Mouse (Mus musculus) erythroblast, embryonic 14.5 days (primary cell): ENCODE results near the gene H2-T24. TPM values are rescaled to one million over a fixed set of nuclear protein-coding genes. Genes with fewer than 3 reads are reported as not detected.
"Not testable (repeated sequence)": the region's sequence is repeated elsewhere in the genome, so short reads cannot be mapped to it uniquely, and the experiment has no call there.

Experiments used
- H3K27me3 ChIP-seq: 2 replicates; pipeline ENCODE4 v1.6.1; 2012; ENCODE audit warnings: inconsistent platforms; ENCODE audit not compliant: control insufficient read depth
- H3K36me3 ChIP-seq: 2 replicates; pipeline ENCODE4 v1.6.1; 2012; ENCODE audit warnings: mild to moderate bottlenecking, inconsistent platforms; ENCODE audit not compliant: control insufficient read depth
- H3K4me1 ChIP-seq: 2 replicates; pipeline ENCODE4 v1.6.1; 2012; ENCODE audit warnings: inconsistent platforms; ENCODE audit not compliant: control insufficient read depth
- H3K4me3 ChIP-seq: replicated peaks from 2 replicates; pipeline ENCODE3; 2012; ENCODE audit warnings: moderate library complexity, mild to moderate bottlenecking, inconsistent platforms
- H3K9me3 ChIP-seq: 2 replicates; pipeline ENCODE4 v1.6.1; 2012; ENCODE audit warnings: low read length, inconsistent platforms, mixed read lengths; ENCODE audit not compliant: control insufficient read depth
- GATA1 ChIP-seq: IDR thresholded peaks from 2 replicates; pipeline ENCODE4 v1.6.1; 2012; ENCODE audit warnings: low read length, inconsistent platforms, mixed read lengths
- TAL1 ChIP-seq: IDR thresholded peaks from 3 replicates; pipeline ENCODE4 v1.6.1; 2012; ENCODE audit warnings: low read length, inconsistent platforms, mixed read lengths
- polyA plus RNA-seq: library from polyadenylated mRNA; stranded (reverse); fragments of >175 nt; gene quantifications from 2 replicates; pipeline ENCODE4 v1.2.3, GENCODE M21; 2012

The H2-T24 gene
- polyA plus RNA-seq, 1 experiment: 0.91 TPM

DNA sequence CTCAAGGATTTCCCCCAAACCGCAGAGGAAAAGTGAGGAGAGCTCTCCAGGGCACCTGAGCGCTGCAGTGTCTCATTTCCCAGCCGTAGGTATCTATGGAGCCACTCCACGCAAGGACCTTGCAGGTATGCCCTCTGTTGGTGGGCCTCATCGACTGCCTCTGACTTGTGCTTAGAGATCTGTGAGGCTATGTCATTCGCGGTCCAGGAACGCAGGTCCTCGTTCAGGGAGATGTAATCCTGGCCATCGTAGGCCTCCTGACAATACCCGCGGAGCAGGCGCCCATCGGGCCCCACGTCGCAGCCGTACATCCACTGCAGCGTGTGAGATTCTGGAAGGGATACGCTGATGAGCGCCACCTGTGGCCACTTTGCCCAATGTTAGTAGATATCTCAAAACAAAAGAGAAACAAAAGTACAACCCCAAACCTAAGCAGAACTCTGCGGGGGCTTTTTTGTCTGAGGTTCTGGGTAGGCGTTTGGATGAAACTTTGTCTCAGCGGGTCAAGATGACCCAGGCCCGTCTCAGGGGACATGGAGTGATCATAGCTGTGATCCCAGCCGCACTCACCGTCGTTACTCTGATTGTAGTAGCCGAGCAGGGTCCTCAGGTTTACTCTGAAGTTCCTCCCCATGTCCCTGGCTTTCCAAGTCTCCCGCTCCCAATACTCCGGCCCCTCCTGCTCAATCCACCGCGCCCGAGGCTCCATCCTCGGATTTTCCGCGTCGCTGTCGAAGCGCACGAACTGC is 11.4 kb upstream of the H2-T24 start:
- H3K9me3 ChIP-seq, H3K27me3 ChIP-seq: not testable (repeated sequence)
- H3K36me3 ChIP-seq: peaks cover 15% of the 10 kb centered on the region
- peaks cover 34% of the 10 kb centered on the region for H3K4me1 ChIP-seq
- peak overlapping the region; percentile 58 for H3K4me3 ChIP-seq

DNA sequence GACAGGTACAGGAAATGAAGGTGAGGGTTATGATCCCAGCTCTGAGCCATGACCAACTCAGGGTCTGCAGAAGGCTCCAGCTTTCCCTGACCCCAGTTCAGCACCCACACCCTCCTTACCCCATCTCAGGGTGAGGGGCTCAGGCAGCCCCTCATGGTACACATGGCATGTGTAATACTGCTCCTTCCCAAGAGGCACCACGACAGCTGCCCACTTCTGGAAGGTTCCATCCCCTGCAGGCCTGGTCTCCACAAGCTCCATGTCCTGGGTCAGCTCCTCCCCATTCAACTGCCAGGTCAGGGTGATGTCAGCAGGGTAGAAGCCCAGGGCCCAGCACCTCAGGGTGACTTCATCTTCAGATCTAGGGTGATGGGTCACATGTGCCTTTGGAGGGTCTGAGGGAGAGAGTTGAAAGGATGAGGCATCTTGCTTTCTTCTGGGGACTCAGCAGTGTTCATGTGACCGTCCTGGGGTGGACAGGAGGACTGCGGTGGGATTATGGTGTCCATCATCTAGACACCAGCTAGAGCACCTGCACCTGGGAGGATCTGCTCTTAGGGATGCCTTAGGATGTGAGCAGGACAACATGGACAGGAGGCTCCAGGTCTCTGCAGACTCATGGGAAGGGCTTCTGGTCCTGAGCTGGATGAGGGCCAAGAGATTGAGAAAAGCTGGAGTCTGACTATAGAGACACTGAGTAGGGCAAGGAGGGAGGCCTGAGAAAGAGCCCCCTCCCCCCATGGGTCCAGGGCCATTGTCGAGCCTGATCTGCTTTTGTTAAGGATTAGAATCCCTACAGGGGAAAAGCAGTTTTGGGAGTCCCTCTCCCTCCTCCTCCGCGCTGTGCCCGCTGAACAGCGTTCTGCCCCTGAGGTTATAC is 10.6 kb upstream of the H2-T24 start:
- H3K4me1 ChIP-seq: peaks cover 40% of the 10 kb centered on the region
- peak overlapping the region; percentile 58 for H3K4me3 ChIP-seq

DNA sequence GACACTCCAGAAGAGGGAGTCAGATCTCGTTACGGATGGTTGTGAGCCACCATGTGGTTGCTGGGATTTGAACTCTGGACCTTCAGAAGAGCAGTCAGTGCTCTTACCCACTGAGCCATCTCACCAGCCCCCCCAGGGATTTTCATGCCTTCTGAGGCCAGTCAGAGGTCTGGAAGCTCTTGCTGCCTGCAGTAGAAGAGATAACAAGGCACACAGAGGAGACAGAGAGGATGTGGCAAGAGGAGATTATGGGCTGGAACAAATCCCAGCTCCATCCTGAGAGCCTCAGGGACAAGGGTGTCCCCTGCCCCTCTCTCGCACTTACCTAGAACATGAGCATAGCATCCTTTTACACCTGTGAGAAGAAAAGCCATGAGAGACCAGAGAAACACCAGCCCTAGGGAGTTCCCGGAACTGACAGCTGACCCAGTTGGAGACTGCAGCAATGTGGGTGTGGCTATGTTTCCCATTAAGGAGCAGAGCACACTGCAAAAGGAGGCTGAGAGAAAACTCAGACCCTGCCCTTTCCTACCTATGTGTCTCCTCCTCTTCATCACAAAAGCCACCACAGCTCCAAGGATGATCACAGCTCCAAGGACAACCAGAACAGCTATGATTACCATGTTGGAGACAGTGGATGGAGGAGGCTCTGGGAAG is 9.8 kb upstream of the H2-T24 start:
- H3K27me3 ChIP-seq, H3K9me3 ChIP-seq, H3K4me3 ChIP-seq: not testable (repeated sequence)
- Histone ChIP-seq H3K4me1 (peaks cover 42% of the 10 kb centered on the region), H3K36me3 (peaks cover 24% of the 10 kb centered on the region)

More for the DNA sequence above, 10.6 kb upstream of the H2-T24 start:
- H3K27me3 ChIP-seq, H3K9me3 ChIP-seq: not testable (repeated sequence)
- peaks cover 22% of the 10 kb centered on the region for H3K36me3 ChIP-seq

DNA sequence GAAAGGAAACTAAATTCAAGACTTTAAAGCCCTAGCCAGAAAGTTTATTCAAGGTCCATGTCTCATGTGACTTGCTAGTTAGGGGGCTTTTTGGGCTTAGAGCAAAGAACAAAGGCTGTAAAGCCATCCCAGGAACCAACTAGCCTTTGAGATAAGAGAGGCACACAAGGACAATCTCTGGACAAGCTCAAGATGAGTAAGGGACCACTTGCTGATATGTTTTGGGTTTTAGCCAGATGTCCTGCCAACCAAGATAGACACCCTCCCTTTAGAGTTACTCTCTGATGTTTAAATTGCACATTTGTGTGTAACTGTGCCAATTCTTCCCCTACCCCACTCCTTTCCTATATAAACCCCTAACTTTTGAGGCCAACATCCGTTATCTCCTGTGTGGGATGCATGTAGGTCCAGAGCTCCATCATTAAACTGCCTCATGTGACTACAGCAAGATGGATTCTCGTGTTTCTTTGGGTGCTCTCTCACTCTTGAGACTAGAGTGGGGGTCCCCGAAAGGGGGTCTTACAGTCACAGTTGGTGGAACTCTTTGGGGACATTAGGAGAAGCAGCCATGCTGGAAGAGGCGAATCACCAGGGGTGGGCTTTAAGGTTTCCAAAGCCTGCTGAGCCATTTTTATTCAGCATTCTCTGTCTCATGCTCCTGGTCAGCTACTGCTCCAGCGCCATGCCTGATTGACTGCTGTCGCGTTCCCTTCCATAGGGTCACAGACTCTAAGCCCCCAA is 8.7 kb upstream of the H2-T24 start:
- peaks cover 49% of the 10 kb centered on the region for H3K4me1 ChIP-seq
- no peak overlapping the region for H3K4me3 ChIP-seq
- no peaks in the 10 kb centered on the region; the same call in 1 of the 2 replicates for H3K9me3 ChIP-seq
- TF ChIP-seq GATA1 (no peak), TAL1 (no peak)
- H3K36me3 ChIP-seq: peaks cover 31% of the 10 kb centered on the region
- no peaks in the 10 kb centered on the region for H3K27me3 ChIP-seq

DNA sequence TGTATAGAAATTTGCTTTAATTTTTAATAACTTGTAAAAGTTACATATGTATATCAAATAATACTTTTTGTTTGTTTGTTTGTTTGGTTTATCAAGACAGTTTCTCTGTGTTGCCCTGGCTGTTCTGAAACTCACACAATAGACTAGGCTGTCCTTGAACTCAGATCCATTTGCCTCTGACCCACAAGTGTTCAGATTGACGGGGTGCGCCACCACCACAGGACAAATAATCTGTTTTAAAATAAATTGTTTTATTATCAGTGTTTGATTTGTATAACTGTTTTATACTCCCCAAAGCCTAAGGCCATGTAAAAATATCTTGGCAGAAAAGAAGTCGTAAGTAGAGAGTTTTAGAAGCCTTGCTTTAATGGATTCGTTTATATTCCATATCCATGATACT is 7.3 kb upstream of the H2-T24 start:
- Histone ChIP-seq H3K27me3 (no peaks in the 10 kb centered on the region), H3K36me3 (peaks cover 37% of the 10 kb centered on the region), H3K9me3 (no peaks in the 10 kb centered on the region; the same call in 1 of the 2 replicates), H3K4me3 (no peak overlapping the region), H3K4me1 (peaks cover 61% of the 10 kb centered on the region)
- TF ChIP-seq TAL1 (no peak), GATA1 (no peak)

DNA sequence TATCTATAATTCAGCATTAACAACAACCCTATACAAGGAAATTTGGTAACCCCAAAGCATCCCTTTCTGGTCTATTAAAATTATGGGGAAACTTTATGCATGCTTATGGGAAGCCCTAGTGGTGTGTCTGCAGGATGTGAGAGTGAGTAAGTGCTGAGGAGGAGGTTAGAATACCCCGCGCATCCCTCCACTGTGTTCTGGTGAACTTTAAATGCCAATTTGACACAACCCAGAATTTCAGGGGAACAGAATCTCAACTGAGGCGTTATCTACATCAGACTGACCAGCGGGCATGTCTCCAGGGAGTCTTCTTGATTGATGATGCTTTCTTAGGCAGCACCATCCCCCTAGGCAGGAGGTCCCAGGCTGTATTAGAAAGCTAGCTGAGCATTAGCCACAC is 5.5 kb upstream of the H2-T24 start:
- H3K4me3 ChIP-seq: no peak overlapping the region
- peaks cover 68% of the 10 kb centered on the region for H3K4me1 ChIP-seq
- TF ChIP-seq GATA1 (no peak), TAL1 (no peak)
- peaks cover 42% of the 10 kb centered on the region for H3K36me3 ChIP-seq
- H3K9me3 ChIP-seq: no peaks in the 10 kb centered on the region; the same call in 1 of the 2 replicates
- H3K27me3 ChIP-seq: no peaks in the 10 kb centered on the region

DNA sequence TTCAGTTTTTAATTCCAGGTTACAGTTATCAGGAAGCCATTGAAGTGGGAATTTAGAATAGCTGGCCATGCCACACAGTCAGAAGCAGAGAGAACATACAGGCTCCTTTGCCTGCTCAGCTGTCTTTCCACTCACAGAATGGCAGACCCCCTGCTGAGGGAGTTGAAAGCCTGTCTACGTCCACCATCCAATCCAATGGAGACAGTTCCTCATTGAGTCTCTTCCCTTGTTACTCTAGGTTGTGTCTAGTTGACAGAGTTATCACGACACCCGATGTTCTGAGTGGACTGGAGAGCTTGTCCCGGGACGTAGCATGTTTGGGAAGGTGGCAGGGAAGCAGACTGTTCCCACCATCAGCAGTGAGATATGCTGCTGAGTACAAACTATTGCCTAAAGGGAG is 4.8 kb upstream of the H2-T24 start:
- H3K36me3 ChIP-seq: peaks cover 42% of the 10 kb centered on the region
- no peak overlapping the region for H3K4me3 ChIP-seq
- no peak for TF ChIP-seq TAL1
- TF ChIP-seq GATA1: no peak
- H3K9me3 ChIP-seq: no peaks in the 10 kb centered on the region; the same call in 1 of the 2 replicates
- peaks cover 69% of the 10 kb centered on the region for H3K4me1 ChIP-seq
- no peaks in the 10 kb centered on the region for H3K27me3 ChIP-seq

DNA sequence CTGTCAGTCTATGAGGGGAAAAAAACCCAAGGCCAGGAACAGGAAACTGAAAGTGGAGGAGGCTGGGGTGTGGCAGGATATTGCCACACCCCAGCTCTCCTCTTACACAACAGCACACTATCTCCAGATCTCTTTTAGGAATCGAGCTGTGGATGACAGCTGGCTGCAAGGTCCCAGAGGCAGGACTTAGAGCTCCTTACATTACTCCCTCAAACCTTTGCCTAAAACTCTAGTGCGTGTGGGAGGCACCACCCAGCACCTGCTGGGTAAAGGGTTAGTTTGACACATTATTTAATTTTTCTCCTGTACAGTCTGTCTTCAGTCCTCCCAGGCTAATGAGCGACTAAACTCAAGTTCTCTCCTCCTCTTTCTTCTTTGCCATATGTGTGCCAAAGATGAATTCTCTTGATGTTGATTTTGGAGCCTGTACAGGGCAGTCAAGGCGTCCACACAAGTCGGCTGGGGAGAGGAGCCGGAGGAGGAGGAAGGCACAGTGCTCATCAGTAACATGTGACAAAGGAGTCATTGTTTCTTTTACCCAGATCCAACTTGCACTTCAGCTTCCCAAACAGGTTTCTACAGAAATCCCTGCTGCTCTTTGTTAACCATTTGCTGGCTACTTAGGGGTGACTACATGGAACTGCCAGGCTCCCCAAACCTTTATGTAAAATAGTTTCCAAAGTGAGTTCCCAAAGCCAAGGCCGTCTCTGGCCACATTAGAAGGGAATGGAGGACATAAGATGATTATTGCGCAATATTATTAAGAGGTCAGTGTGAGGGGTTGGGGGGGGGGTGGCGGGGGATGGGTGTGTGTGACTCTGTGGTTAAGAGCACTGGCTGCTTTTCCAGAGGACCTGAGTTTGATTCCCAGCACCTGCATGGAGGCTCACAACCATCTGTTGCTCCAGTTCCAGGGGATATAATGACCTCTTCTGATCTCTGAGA is 3.6 kb upstream of the H2-T24 start:
- H3K9me3 ChIP-seq: no peaks in the 10 kb centered on the region; the same call in 1 of the 2 replicates
- peaks cover 41% of the 10 kb centered on the region for H3K36me3 ChIP-seq
- peaks cover 73% of the 10 kb centered on the region for H3K4me1 ChIP-seq
- H3K4me3 ChIP-seq: peak overlapping the region; percentile 7
- H3K27me3 ChIP-seq: no peaks in the 10 kb centered on the region
- TF ChIP-seq TAL1 (no peak), GATA1 (peak; percentile 66)
